Mouse (Mus musculus) midbrain, embryonic 13.5 days (tissue): ENCODE measurements around the gene Sectm1a. TPM values are rescaled to one million over a fixed set of nuclear protein-coding genes. Genes with fewer than 3 reads are reported as not detected.
"Not testable (repeated sequence)": the region's sequence is repeated elsewhere in the genome, so short reads cannot be mapped to it uniquely, and the experiment has no call there.

Source experiments
- ATAC-seq: fragments of 200-750 bp; cut with Nextera tagmentation; 2 replicates; pipeline ENCODE4 v1.8.0; 2017; ENCODE audit warnings: mild to moderate bottlenecking, moderate TSS enrichment, moderate library complexity
- H3K27ac ChIP-seq: fragments of 300-500 bp; sonication (generic); 2 replicates; pipeline ENCODE4 v1.5.1; 2015; ENCODE audit warnings: inconsistent platforms, mild to moderate bottlenecking, moderate library complexity
- H3K27me3 ChIP-seq: fragments of 300-500 bp; sonication (generic); 2 replicates; pipeline ENCODE4 v1.6.1; 2015; ENCODE audit warnings: mild to moderate bottlenecking, inconsistent platforms
- H3K36me3 ChIP-seq: fragments of 300-500 bp; sonication (generic); 2 replicates; pipeline ENCODE4 v1.6.1; 2015; ENCODE audit warnings: mild to moderate bottlenecking, inconsistent platforms
- H3K4me1 ChIP-seq: fragments of 300-500 bp; sonication (generic); replicated peaks from 2 replicates; pipeline ENCODE4 v1.6.1; 2015; ENCODE audit warnings: inconsistent platforms
- H3K4me2 ChIP-seq: fragments of 300-500 bp; sonication (generic); replicated peaks from 2 replicates; pipeline ENCODE4 v1.6.1; 2015; ENCODE audit warnings: moderate library complexity, mild to moderate bottlenecking, inconsistent platforms
- H3K4me3 ChIP-seq: fragments of 300-500 bp; sonication (generic); replicated peaks from 2 replicates; pipeline ENCODE4 v1.5.1; 2015; ENCODE audit warnings: mild to moderate bottlenecking, inconsistent platforms
- H3K9ac ChIP-seq: fragments of 300-500 bp; sonication (generic); replicated peaks from 2 replicates; pipeline ENCODE4 v1.6.1; 2015; ENCODE audit warnings: mild to moderate bottlenecking, inconsistent platforms
- H3K9me3 ChIP-seq: fragments of 300-500 bp; sonication (generic); 2 replicates; pipeline ENCODE4 v1.6.1; 2016; ENCODE audit warnings: mild to moderate bottlenecking, inconsistent platforms
- WGBS: fragments of 180-500 bp; shearing (Covaris S2); methylation state at CpG from one replicate; pipeline ENCODE4 v1.1.7; 2015; 5-methylcytosine and 5-hydroxymethylcytosine counted together
- polyA plus RNA-seq: library from polyadenylated mRNA; unstranded; fragments of >200 nt; fragmentation: Nextera tagmentation; extraction: Ambion mirVana; gene quantifications from 2 replicates; pipeline ENCODE4 v1.2.1, GENCODE M21; 2015

Sectm1a gene
- polyA plus RNA-seq, 1 experiment from 2014 or later, result not detected

DNA sequence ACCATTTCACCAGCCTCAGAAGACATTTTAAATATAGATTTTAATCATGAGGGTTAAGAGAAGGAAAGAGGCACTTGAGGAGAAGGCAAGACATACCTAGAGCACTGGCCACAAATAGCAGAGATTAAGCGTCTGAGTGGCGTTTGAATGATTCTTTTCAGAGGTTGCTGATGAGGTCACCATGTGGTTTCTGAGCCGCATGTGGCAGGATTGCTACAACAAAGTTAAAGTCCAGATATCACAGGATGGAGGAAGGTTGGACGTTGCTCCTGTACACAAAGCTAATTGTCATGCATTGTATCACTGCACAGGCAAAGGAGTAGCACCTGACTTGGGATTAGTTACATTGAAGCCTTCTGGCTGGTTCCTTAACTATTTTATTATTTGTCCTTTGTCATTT is 5.3 kb upstream of the Sectm1a start:
- 61% methylated on average over 4 of the region's 4 CpGs for WGBS
- no peaks in the 10 kb centered on the region for H3K27me3 ChIP-seq

DNA sequence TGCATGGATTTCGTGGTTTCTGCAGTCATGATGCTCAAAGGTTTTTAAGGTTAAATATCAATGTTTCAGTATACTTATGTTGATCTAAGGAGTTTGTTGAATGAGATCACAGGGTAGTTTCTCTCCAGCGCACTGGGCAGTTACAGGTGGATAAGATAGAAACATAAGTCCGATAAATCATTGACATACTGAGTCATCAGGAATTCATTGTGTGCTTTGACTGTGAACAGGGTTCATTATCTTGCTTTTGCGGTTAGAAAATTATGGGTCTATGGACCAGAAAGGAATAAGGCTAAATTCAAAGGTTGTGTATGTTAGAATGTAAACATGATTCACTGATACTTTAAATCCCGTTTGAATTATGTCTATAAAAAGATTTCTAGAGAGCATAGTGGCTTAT is 4.2 kb upstream of the Sectm1a start:
- ATAC-seq, result no peak
- H3K4me2 ChIP-seq, result no peak overlapping the region
- no peaks in the 10 kb centered on the region for H3K36me3 ChIP-seq
- H3K9ac ChIP-seq, result no peak overlapping the region
- no peak overlapping the region for H3K27ac ChIP-seq
- no peaks in the 10 kb centered on the region for H3K4me1 ChIP-seq
- H3K27me3 ChIP-seq, result no peaks in the 10 kb centered on the region
- no peak overlapping the region for H3K4me3 ChIP-seq
- no peaks in the 10 kb centered on the region for H3K9me3 ChIP-seq
- 79% methylated on average over 5 of the region's 5 CpGs for WGBS

More for the DNA sequence above, 5.3 kb upstream of the Sectm1a start:
- H3K27ac ChIP-seq, result no peak overlapping the region
- no peak overlapping the region for H3K4me3 ChIP-seq
- no peak for ATAC-seq
- no peak overlapping the region for H3K4me2 ChIP-seq
- no peak overlapping the region for H3K9ac ChIP-seq
- no peaks in the 10 kb centered on the region for H3K4me1 ChIP-seq
- H3K36me3 ChIP-seq, result no peaks in the 10 kb centered on the region
- no peaks in the 10 kb centered on the region for H3K9me3 ChIP-seq

DNA sequence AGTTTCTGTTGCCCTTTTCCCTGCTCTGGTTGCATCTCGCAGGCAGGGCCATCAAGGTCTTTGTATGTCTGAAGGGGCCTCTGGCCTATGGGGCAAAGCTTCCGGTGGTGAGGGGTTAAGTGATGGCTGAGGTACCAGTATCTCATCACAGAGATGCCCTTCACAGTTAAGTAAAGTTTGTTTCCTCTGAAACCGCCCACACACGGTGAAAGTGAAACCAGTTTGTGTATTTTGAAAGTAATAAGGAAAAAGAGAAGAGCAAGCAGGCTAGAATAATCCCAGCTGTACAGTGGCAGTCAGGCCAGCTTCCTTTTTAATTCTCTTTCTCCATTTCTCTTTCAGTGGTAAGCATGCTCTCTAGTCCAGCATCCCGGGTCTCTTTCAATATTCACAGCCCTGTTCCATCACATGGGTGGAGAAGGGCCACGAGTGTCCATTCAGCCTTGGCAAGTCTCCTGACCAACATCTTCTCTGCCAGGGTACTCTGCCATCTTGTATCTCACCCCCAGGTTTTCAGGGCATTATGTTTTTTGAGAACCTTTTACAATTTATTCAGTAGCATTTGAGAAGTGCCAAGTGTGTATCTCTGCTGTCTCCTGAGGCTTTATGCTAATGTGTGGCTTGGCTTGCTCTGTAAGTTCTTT is 2.0 kb upstream of the Sectm1a start:
- Histone ChIP-seq H3K4me3 (no peak overlapping the region), H3K36me3 (no peaks in the 10 kb centered on the region), H3K4me1 (no peaks in the 10 kb centered on the region), H3K9ac (no peak overlapping the region), H3K4me2 (no peak overlapping the region), H3K27me3 (no peaks in the 10 kb centered on the region), H3K27ac (no peak overlapping the region), H3K9me3 (no peaks in the 10 kb centered on the region)
- no peak for ATAC-seq
- 84% methylated on average over 6 of the region's 6 CpGs for WGBS

DNA sequence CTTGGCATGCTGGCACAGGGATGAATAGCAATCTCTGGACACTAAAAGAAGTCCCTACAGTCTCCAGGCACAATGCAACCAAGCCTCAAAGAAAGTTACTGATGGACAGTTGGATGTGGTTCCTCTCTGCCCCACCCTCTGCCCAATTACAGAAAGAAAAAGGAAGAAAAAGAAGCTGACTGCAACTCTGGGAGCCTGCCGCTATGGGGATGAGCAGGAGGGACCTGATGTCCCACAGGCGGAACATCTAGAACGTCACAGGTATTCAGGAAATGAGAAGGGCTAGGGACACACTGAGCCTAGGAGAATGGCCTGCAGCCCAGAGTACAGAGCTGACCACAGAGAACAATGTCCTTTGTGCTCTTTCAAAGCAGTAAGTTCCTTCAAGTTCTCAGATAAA is 1.2 kb upstream of the Sectm1a start:
- Histone ChIP-seq H3K27me3 (no peaks in the 10 kb centered on the region), H3K9ac (no peak overlapping the region), H3K4me2 (no peak overlapping the region), H3K9me3 (no peaks in the 10 kb centered on the region), H3K36me3 (no peaks in the 10 kb centered on the region), H3K27ac (no peak overlapping the region), H3K4me1 (no peaks in the 10 kb centered on the region), H3K4me3 (no peak overlapping the region)
- no peak for ATAC-seq
- WGBS, result 89% methylated on average over 3 of the region's 3 CpGs

DNA sequence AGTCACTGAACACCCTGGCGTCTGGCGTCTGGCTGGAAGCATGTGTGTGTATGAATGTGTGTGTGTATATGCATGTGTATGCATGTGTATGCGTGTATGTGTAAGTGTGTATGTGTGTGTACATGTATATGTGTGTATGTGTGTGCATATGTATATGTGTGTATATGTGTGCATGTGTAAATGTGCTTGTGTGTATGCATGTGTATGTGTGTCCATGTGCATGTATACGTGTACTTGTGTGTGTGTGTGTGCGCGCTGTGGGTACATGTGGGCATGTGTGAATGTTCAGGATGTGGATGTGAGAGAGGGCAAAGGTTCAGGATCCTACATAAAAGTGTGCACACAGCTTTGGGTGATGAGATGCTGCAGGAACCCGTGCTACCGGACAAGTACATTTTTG is 690 bp downstream of the Sectm1a start:
- no peak overlapping the region for H3K9ac ChIP-seq
- no peak overlapping the region for H3K27ac ChIP-seq
- H3K36me3 ChIP-seq, result no peaks in the 10 kb centered on the region
- no peak overlapping the region for H3K4me3 ChIP-seq
- H3K4me1 ChIP-seq, result no peaks in the 10 kb centered on the region
- H3K27me3 ChIP-seq, result no peaks in the 10 kb centered on the region
- H3K9me3 ChIP-seq, result no peaks in the 10 kb centered on the region
- H3K4me2 ChIP-seq, result no peak overlapping the region
- 94% methylated on average over 8 of the region's 8 CpGs for WGBS
- ATAC-seq, result no peak

DNA sequence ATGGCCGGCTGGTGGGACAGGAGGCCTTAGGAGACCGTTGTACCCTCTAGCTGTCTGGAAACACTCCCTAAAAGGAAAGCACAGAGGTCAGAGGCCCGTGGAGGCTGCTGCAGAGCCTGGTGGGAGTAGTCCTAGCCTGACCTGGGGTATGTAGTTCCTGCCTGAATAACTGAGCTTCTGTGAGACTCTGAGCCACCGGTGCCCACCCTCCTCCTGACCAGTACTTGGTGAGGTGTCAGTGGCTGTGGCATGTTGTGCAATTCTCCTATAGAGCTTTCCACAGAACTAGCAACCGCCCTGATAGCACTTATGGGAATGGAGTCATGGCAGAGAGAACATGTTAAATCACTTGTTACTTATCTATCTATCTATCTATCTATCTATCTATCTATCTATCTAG is 5.4 kb downstream of the Sectm1a start:
- Histone ChIP-seq H3K4me2 (no peak overlapping the region), H3K36me3 (no peaks in the 10 kb centered on the region), H3K4me3 (no peak overlapping the region), H3K9ac (no peak overlapping the region), H3K9me3 (no peaks in the 10 kb centered on the region), H3K27me3 (no peaks in the 10 kb centered on the region), H3K4me1 (no peaks in the 10 kb centered on the region), H3K27ac (no peak overlapping the region)
- 79% methylated on average over 5 of the region's 5 CpGs for WGBS
- ATAC-seq, result no peak

DNA sequence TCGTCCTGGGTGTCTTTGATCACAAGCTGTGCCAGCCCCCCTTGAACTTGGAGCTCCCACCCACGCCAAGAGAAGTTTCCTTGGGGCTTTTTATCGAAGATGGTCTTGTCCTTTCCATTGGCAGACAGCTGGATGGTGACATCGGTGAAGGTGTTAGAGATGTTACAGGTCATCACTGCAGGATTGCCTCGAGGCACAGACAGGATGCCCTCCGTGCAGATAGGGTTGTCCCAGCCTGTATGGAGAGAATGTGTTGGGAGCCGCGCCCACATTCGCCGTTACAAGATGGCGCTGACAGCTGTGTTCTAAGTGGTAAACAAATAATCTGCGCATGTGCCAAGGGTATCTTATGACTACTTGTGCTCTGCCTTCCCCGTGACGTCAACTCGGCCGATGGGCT is 11.4 kb downstream of the Sectm1a start:
- H3K36me3 ChIP-seq, H3K27ac ChIP-seq, H3K9ac ChIP-seq, H3K9me3 ChIP-seq, H3K27me3 ChIP-seq, H3K4me3 ChIP-seq, ATAC-seq, H3K4me1 ChIP-seq, H3K4me2 ChIP-seq: not testable (repeated sequence)
- WGBS, result 94% methylated on average over 12 of the region's 16 CpGs

DNA sequence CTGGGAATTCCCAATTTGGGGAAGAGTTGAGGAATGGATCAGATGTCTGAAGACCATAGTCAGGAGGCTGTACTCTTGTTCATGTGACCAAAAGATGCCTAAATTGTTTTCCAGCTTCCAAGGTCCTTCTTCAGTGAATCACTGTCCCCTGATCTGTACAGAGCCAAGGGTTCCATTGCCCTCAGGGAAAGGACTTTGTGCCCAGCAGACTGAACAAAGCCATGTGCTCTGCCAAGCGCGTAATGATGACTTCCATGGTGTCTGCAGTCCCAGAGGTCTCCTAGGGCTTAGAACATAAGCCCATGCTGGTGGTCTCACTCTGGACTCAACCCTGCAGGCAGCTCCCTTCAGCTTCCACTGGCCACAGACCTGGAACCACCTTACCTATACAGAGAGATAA is 13.1 kb downstream of the Sectm1a start:
- H3K27me3 ChIP-seq, result no peaks in the 10 kb centered on the region
- no peak overlapping the region for H3K9ac ChIP-seq
- no peaks in the 10 kb centered on the region for H3K4me1 ChIP-seq
- WGBS, result 95% methylated on average over 2 of the region's 2 CpGs
- H3K27ac ChIP-seq, result no peak overlapping the region
- no peak overlapping the region for H3K4me2 ChIP-seq
- no peaks in the 10 kb centered on the region for H3K9me3 ChIP-seq
- H3K36me3 ChIP-seq, result no peaks in the 10 kb centered on the region
- ATAC-seq, result no peak
- H3K4me3 ChIP-seq, result no peak overlapping the region

DNA sequence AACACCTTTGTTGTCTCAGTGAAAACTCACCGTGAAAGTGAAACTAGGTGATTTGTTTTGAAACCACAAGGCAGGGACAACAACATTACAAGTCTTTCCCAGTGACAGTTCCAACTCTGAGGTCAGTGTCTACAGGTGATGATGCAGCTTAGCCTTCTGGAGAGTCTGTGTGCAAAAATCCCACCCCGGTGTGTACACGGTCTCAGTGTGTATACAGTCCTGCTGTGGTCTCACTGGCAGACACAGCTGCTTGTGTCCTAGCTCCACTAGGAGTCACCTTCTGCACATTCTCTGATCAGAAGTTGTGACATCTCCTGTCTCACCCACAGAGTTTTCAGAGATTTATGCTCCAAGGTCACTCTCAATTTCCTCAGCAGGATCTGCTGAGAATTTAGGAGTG is 16.8 kb downstream of the Sectm1a start:
- ATAC-seq, result no peak
- H3K9ac ChIP-seq, result no peak overlapping the region
- H3K4me3 ChIP-seq, result no peak overlapping the region
- H3K27ac ChIP-seq, result no peak overlapping the region
- H3K27me3 ChIP-seq, result no peaks in the 10 kb centered on the region
- H3K4me1 ChIP-seq, result no peaks in the 10 kb centered on the region
- 90% methylated on average over 3 of the region's 3 CpGs for WGBS
- no peaks in the 10 kb centered on the region for H3K9me3 ChIP-seq
- no peak overlapping the region for H3K4me2 ChIP-seq
- no peaks in the 10 kb centered on the region for H3K36me3 ChIP-seq

DNA sequence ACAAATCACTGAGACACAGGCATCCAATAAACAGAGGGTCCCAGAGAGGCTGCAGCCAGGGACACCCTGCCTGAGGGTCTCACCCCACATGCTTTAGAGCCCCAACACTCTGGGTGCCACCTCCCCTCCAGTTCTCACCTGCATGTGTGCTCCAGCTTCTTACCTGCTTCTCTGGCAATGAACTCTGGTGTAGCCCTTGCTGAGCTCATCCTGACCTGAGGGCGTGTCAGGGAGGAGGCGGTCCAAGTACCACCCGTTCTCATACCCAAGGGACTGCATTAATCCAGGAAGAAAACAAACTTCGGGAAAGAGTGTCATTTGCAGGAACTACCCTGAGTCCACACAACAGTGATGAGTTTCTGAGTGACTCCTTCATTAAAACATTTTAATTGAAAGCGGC is 17.6 kb downstream of the Sectm1a start, which contains the start of gene Sectm1b:
Gene Sectm1b, minus strand, starts transcription at position 191 of the 400 bp plus-strand sequence.
- 81% methylated on average over 5 of the region's 5 CpGs for WGBS
- ATAC-seq, result no peak
- no peak within 1 kb of the TSS for H3K27ac ChIP-seq
- no peak within 1 kb of the TSS for H3K4me2 ChIP-seq
- H3K4me1 ChIP-seq, result no peaks in the 10 kb centered on the region
- H3K4me3 ChIP-seq, result no peak within 1 kb of the TSS
- H3K9ac ChIP-seq, result no peak within 1 kb of the TSS
- H3K9me3 ChIP-seq, result no peaks in the 10 kb centered on the region
- H3K36me3 ChIP-seq, result no peaks in the 10 kb centered on the region
- H3K27me3 ChIP-seq, result no peaks in the 10 kb centered on the region

DNA sequence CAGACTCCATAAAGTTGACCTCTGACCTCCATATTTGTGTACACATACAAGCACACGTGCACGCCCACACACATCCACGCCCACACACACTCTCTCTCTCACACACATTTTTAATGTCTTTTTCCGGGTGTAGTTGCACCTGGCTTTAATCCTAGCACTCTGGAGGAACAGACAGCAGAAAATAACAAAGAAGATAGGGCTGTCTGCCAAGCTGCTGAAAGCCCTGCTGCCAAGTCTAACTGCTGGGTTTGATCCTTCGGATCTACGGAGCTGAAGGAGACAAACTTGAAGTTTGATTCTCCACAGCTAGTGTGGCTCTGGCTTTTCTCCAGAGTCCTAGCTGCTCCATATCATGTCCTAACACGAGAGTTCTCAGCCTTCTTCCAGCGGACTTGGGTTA is 19.4 kb downstream of the Sectm1a start:
- no peaks in the 10 kb centered on the region for H3K9me3 ChIP-seq
- ATAC-seq, result no peak
- H3K27me3 ChIP-seq, result no peaks in the 10 kb centered on the region
- no peak overlapping the region for H3K4me3 ChIP-seq
- H3K9ac ChIP-seq, result no peak overlapping the region
- no peaks in the 10 kb centered on the region for H3K4me1 ChIP-seq
- no peaks in the 10 kb centered on the region for H3K36me3 ChIP-seq
- H3K4me2 ChIP-seq, result no peak overlapping the region
- 87% methylated on average over 8 of the region's 8 CpGs for WGBS
- no peak overlapping the region for H3K27ac ChIP-seq

DNA sequence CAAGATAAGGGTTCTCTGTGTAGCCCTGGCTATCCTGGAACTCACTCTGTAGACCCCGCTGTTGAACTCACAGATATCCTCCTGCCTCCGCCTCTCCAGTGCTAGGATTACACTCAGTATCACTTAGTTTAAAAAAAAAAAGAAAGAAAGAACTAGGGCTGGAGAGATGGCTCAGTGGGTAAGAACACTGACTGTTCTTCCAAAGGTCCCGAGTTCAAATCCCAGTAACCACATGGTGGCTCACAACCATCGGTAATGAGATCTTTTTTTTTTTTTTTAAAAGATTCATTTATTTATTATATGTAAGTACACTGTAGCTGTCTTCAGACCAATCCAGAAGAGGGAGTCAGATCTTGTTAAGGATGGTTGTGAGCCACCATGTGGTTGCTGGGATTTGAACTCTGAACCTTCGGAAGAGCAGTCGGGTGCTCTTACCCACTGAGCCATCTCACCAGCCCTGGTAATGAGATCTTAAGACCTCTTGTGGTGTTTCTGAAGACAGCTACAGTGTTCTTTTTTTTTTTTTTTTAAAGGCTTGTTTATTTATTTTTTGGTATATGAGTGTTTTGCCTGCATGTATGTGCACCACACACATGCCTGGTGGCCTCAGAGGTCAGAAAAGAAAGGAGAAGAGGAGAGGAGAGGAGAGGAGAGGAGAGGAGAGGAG is 20.5 kb downstream of the Sectm1a start:
- not testable (repeated sequence) for H3K4me1 ChIP-seq, ATAC-seq, H3K36me3 ChIP-seq, H3K9ac ChIP-seq, H3K4me2 ChIP-seq, H3K27me3 ChIP-seq, H3K4me3 ChIP-seq, H3K27ac ChIP-seq, H3K9me3 ChIP-seq
- WGBS, result 95% methylated on average over 6 of the region's 6 CpGs

DNA sequence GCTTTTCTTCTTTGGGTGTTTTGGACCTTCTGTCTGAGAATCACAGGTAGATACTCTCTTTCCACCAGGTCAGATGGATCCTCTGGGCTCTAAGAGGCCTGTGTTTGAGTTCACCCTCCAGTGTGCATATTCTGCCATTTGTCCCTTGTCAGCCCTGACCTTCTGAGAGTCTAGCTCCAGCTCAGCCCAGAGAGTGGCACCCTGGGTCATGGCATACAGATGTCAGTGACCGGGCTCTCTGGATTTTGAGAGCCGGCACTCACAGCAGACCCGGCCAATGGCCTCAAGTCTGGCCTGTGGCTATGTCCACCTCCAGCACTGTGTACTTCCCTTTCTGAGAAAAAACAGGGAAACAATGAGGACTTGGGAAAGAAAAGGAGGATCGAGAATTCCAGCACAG is 21.5 kb downstream of the Sectm1a start:
- 94% methylated on average over 4 of the region's 4 CpGs for WGBS
- H3K9me3 ChIP-seq, result no peaks in the 10 kb centered on the region
- no peaks in the 10 kb centered on the region for H3K36me3 ChIP-seq
- no peak overlapping the region for H3K27ac ChIP-seq
- no peak overlapping the region for H3K4me3 ChIP-seq
- H3K4me2 ChIP-seq, result no peak overlapping the region
- no peak for ATAC-seq
- H3K27me3 ChIP-seq, result no peaks in the 10 kb centered on the region
- H3K4me1 ChIP-seq, result no peaks in the 10 kb centered on the region
- no peak overlapping the region for H3K9ac ChIP-seq
